Mouse (Mus musculus) megakaryocyte, embryonic 14.5 days (primary cell): ENCODE data around the gene Tent4b. TPM values are rescaled to one million over a fixed set of nuclear protein-coding genes. Genes with fewer than 3 reads are reported as not detected.
A peak's percentile ranks its signal among the peaks of the same experiment; 100 is the strongest.

Source experiments
- H3K27me3 ChIP-seq: replicated peaks from 2 replicates; pipeline ENCODE3; 2012; ENCODE audit warnings: inconsistent platforms
- H3K36me3 ChIP-seq: replicated peaks from 2 replicates; pipeline ENCODE3; 2012; ENCODE audit warnings: low read length, inconsistent platforms, mixed read lengths
- H3K4me1 ChIP-seq: 2 replicates; pipeline ENCODE4 v1.6.1; 2012; ENCODE audit warnings: inconsistent platforms
- H3K4me3 ChIP-seq: replicated peaks from 2 replicates; pipeline ENCODE3; 2012; ENCODE audit warnings: moderate library complexity, mild to moderate bottlenecking, inconsistent platforms
- H3K9me3 ChIP-seq: 2 replicates; pipeline ENCODE4 v1.6.1; 2012; ENCODE audit warnings: inconsistent platforms
- FLI1 ChIP-seq: IDR thresholded peaks from 2 replicates; pipeline ENCODE4 v1.6.1; 2012; ENCODE audit warnings: low read length, inconsistent platforms, mixed read lengths
- GATA1 ChIP-seq: IDR thresholded peaks from 3 replicates; pipeline ENCODE4 v1.6.1; 2012; ENCODE audit warnings: mixed read lengths, low read length, inconsistent platforms, borderline replicate concordance
- polyA plus RNA-seq: library from polyadenylated mRNA; stranded (reverse); fragments of >175 nt; gene quantifications from 2 replicates; pipeline ENCODE4 v1.2.3, GENCODE M21; 2012; ENCODE audit warnings: low replicate concordance; ENCODE audit not compliant: insufficient read depth

Tent4b gene
- polyA plus RNA-seq, 1 experiment = 3.2 TPM

GRCm38 (mm10) chr8:88298733-88299103 is 99.7 kb downstream of the Tent4b start:
- H3K4me3 ChIP-seq = peak overlapping the region; percentile 76
- H3K36me3 ChIP-seq = peaks cover 76% of the 10 kb centered on the region
- H3K4me1 ChIP-seq = peaks cover 100% of the 10 kb centered on the region
- no peaks in the 10 kb centered on the region for H3K9me3 ChIP-seq
- TF ChIP-seq FLI1 (no peak), GATA1 (no peak)
- H3K27me3 ChIP-seq = no peaks in the 10 kb centered on the region

DNA sequence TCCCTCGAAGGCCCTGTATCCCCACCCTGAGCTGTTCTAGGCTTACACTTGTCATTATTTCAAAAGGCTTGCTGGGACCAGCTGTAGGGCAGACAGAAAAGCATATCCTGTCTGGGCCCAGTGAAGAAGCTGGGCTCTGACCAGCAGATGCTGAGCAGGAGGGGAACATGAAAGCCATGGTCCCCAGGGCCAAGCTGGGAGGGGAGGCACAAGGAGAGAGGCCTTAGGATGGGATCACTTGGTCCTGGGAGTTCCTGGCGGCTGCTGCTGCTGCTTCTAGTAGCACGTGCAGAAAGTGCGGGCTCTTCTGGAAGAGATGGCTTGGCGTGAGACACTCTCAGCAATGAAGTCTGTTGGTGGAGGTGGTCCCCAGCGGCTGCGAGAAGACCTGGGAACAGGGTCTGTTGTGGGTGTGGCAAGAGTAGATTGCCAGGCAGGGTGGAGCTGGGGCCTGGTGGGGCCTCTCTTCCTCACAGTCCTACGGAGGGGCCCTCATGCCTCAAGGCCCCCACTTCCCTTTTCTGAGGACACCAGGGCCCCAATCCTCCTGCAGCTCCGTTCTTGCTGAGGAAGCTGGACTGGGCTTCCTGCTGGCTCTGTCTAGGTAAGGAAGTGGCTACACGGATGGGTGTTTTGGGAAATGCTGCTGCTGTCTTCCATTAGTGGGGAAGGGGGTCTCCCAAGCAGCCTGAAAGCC is 101.0 kb downstream of the Tent4b start:
- no peak for TF ChIP-seq GATA1
- H3K36me3 ChIP-seq = peaks cover 87% of the 10 kb centered on the region
- H3K4me3 ChIP-seq = peak overlapping the region; percentile 67
- no peaks in the 10 kb centered on the region for H3K27me3 ChIP-seq
- H3K9me3 ChIP-seq = no peaks in the 10 kb centered on the region
- peaks cover 89% of the 10 kb centered on the region for H3K4me1 ChIP-seq

- Histone ChIP-seq H3K27me3 (no peaks in the 10 kb centered on the region), H3K9me3 (no peaks in the 10 kb centered on the region), H3K4me1 (peaks cover 86% of the 10 kb centered on the region), H3K4me3 (peak overlapping the region; percentile 73), H3K36me3 (peaks cover 85% of the 10 kb centered on the region)
- no peak for TF ChIP-seq FLI1
- no peak for TF ChIP-seq GATA1
Measured at GRCm38 (mm10) chr8:88301589-88302437, 102.8 kb downstream of the Tent4b start.

GRCm38 (mm10) chr8:88305814-88306213 is 106.8 kb downstream of the Tent4b start:
- Histone ChIP-seq H3K36me3 (peaks cover 88% of the 10 kb centered on the region), H3K4me1 (peaks cover 78% of the 10 kb centered on the region), H3K4me3 (no peak overlapping the region), H3K9me3 (no peaks in the 10 kb centered on the region), H3K27me3 (no peaks in the 10 kb centered on the region)
- no peak for TF ChIP-seq GATA1
- TF ChIP-seq FLI1 = no peak

DNA sequence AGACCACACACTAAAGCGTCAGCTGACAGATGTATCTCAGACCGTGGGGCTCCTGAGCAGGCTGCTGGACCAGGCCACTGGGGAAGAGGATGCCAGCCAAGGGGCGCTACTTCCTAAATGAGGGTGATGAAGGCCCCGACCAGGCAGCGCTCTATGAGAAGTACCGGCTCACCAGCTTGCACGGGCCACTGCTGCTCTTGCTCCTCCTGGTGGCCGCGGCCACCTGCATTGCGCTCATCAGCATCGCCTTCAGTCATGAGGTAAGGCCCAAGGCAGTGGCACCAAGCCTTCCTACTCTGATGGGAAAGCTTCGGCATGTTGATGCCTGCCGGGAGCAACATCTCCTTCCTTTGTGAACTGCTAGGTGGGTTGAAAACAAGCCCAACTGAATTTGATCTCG is 107.5 kb downstream of the Tent4b start:
- H3K4me3 ChIP-seq = no peak overlapping the region

GRCm38 (mm10) chr8:88307736-88308135 is 108.7 kb downstream of the Tent4b start:
- H3K9me3 ChIP-seq = no peaks in the 10 kb centered on the region
- peaks cover 89% of the 10 kb centered on the region for H3K36me3 ChIP-seq
- peaks cover 59% of the 10 kb centered on the region for H3K4me1 ChIP-seq
- H3K4me3 ChIP-seq = no peak overlapping the region
- H3K27me3 ChIP-seq = no peaks in the 10 kb centered on the region
- TF ChIP-seq GATA1 (no peak), FLI1 (no peak)

More for the DNA sequence above, 107.5 kb downstream of the Tent4b start:
- Histone ChIP-seq H3K9me3 (no peaks in the 10 kb centered on the region), H3K36me3 (peaks cover 89% of the 10 kb centered on the region), H3K27me3 (no peaks in the 10 kb centered on the region), H3K4me1 (peaks cover 71% of the 10 kb centered on the region)
- TF ChIP-seq GATA1 (no peak), FLI1 (no peak)

Other genes with a start within 250 kb of the Tent4b start
- not detected in 2 replicates for gene Zfp423, start 239.6 kb upstream of the Tent4b start, polyA plus RNA-seq
- gene Cnep1r1, start 80.4 kb upstream of the Tent4b start, polyA plus RNA-seq = 12.7 TPM in 1 of 2 replicates, not detected in the other
- 1.0 and 2.9 TPM in 2 replicates for gene Heatr3, start 61.4 kb upstream of the Tent4b start, polyA plus RNA-seq
- 6.7 and 7.8 TPM in 2 replicates for gene Adcy7, start 73.2 kb downstream of the Tent4b start, polyA plus RNA-seq
- gene Brd7, start 163.0 kb downstream of the Tent4b start, polyA plus RNA-seq = 39.5 and 80.4 TPM in 2 replicates